Mouse (Mus musculus) E14TG2a.4 (cell line): ENCODE data around the gene Arel1.

ENCODE experiments used
- CTCF ChIP-seq: conservative IDR thresholded peaks from 2 replicates; pipeline ENCODE4 v1.5.1; 2014; ENCODE audit warnings: low read length
- NANOG ChIP-seq: IDR thresholded peaks from 2 replicates; pipeline ENCODE4 v1.6.1; 2014; ENCODE audit warnings: borderline replicate concordance, low read length, mixed read lengths

DNA sequence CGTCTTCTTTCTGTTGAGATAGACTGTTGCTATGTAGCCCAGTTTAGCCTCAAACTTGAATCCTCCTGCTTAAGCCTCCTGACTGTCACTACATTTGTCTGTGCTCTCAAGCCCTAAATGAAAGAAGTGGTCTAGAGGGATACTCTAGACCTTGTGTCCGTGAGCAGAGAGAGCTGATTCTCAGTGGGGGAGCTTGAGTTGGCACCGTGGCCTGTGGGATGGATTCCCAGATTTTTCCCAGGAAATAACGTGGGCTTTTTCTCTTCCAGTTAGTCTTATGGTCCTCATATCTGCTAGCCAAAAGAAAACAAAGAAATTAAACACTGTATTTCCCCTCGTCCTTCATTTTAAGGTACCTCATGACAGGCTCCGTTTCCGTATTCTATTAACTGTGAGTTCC, 70.4 kb downstream of the Arel1 start:
- TF ChIP-seq CTCF (no peak), NANOG (no peak)
